Mouse (Mus musculus) olfactory bulb, adult 2 months (tissue): ENCODE measurements around the gene Zfp593. TPM values are rescaled to one million over a fixed set of nuclear protein-coding genes. Genes with fewer than 3 reads are reported as not detected.

Experiments used
- H3K27ac ChIP-seq: fragments of 200-500 bp; 2 replicates; pipeline ENCODE4 v1.5.1; 2012; ENCODE audit warnings: low read depth, low read length; ENCODE audit not compliant: insufficient read depth
- H3K4me1 ChIP-seq: fragments of 200-500 bp; 2 replicates; pipeline ENCODE4 v1.6.1; 2012; ENCODE audit warnings: low read length; ENCODE audit not compliant: control insufficient read depth, insufficient read depth
- H3K4me3 ChIP-seq: fragments of 200-500 bp; 2 replicates; pipeline ENCODE4 v1.5.1; 2012; ENCODE audit warnings: mild to moderate bottlenecking, low read depth, low read length, moderate library complexity; ENCODE audit not compliant: insufficient read depth
- CTCF ChIP-seq: fragments of 200-500 bp; IDR thresholded peaks from 2 replicates; pipeline ENCODE4 v1.5.1; 2012; ENCODE audit warnings: low read depth, mild to moderate bottlenecking, low read length, moderate library complexity; ENCODE audit not compliant: insufficient read depth
- POLR2A ChIP-seq: fragments of 200-500 bp; IDR thresholded peaks from 2 replicates; pipeline ENCODE4 v1.6.1; 2012; ENCODE audit warnings: mild to moderate bottlenecking, low read depth, low read length, moderate library complexity; ENCODE audit not compliant: insufficient read depth
- WGBS: fragments of 180-500 bp; shearing (Covaris S2); methylation state at CpG from one replicate; pipeline ENCODE4 v1.1.7; 2018; 5-methylcytosine and 5-hydroxymethylcytosine counted together
- polyA plus RNA-seq: library from polyadenylated mRNA; stranded (reverse); fragments of >200 nt; gene quantifications from 2 replicates; pipeline ENCODE4 v1.2.4, GENCODE M21; 2012; ENCODE audit warnings: low replicate concordance; ENCODE audit not compliant: missing spikeins, insufficient read depth, insufficient read length

Zfp593 gene
- polyA plus RNA-seq, 1 experiment = not detected

GRCm38 (mm10) chr4:134203340-134203896 lies 42.0 kb downstream of the Zfp593 start:
- no peak overlapping the region for H3K27ac ChIP-seq
- H3K4me1 ChIP-seq = no peaks in the 10 kb centered on the region
- TF ChIP-seq CTCF (no peak), POLR2A (no peak)
- no peak overlapping the region for H3K4me3 ChIP-seq
- 93% methylated on average over 17 of the region's 17 CpGs for WGBS

- Histone ChIP-seq H3K4me1 (no peaks in the 10 kb centered on the region), H3K27ac (no peak within 1 kb of the TSS), H3K4me3 (no peak within 1 kb of the TSS)
- TF ChIP-seq CTCF (no peak), POLR2A (no peak)
- WGBS = 93% methylated on average over 4 of the region's 4 CpGs
These were observed 42.5 kb downstream of the Zfp593 start, which contains the start of gene Gm7534 for GRCm38 (mm10) chr4:134202904-134203303. Gene Gm7534, minus strand, starts transcription at chr4:134203004.

GRCm38 (mm10) chr4:134199371-134199770 lies 46.0 kb downstream of the Zfp593 start:
- no peak for TF ChIP-seq CTCF
- TF ChIP-seq POLR2A = no peak
- H3K27ac ChIP-seq = no peak overlapping the region
- no peak overlapping the region for H3K4me3 ChIP-seq
- H3K4me1 ChIP-seq = no peaks in the 10 kb centered on the region
- whole genome bisulfite sequencing = 75% methylated on average over 2 of the region's 2 CpGs

Other genes with a start within 250 kb of the Zfp593 start
- 229 TPM in 1 of 2 replicates, not detected in the other for gene Dhdds, start 244.7 kb downstream of the Zfp593 start, polyA plus RNA-seq
- gene Lin28a, start 226.8 kb downstream of the Zfp593 start, polyA plus RNA-seq = not detected in 2 replicates
- gene Zfp683, start 191.8 kb downstream of the Zfp593 start, polyA plus RNA-seq = not detected in 2 replicates
- gene Crybg2, start 184.8 kb downstream of the Zfp593 start, polyA plus RNA-seq = not detected in 2 replicates
- not detected in 2 replicates for gene Cd52, start 150.5 kb downstream of the Zfp593 start, polyA plus RNA-seq
- not detected in 2 replicates for gene Ubxn11, start 143.0 kb downstream of the Zfp593 start, polyA plus RNA-seq
- 1,207 TPM in 1 of 2 replicates, not detected in the other for gene Sh3bgrl3, start 116.8 kb downstream of the Zfp593 start, polyA plus RNA-seq
- gene Cep85, start 58.5 kb downstream of the Zfp593 start, polyA plus RNA-seq = 428 TPM in 1 of 2 replicates, not detected in the other
- not detected in 2 replicates for gene Gm7534, start 42.6 kb downstream of the Zfp593 start, polyA plus RNA-seq
- gene Catsper4, start 18.2 kb downstream of the Zfp593 start, polyA plus RNA-seq = not detected in 2 replicates
- not detected in 2 replicates for gene Cnksr1, start 7.2 kb downstream of the Zfp593 start, polyA plus RNA-seq
- not detected in 2 replicates for gene E130218I03Rik, start 1.9 kb downstream of the Zfp593 start, polyA plus RNA-seq
- gene Gm30191, start 1.3 kb upstream of the Zfp593 start, polyA plus RNA-seq = not detected in 2 replicates
- gene Grrp1, start 8.5 kb upstream of the Zfp593 start, polyA plus RNA-seq = not detected in 2 replicates
- gene Pdik1l, start 42.3 kb upstream of the Zfp593 start, polyA plus RNA-seq = not detected in 2 replicates
- gene Trim63, start 69.5 kb upstream of the Zfp593 start, polyA plus RNA-seq = not detected in 2 replicates
- gene Slc30a2, start 97.6 kb upstream of the Zfp593 start, polyA plus RNA-seq = not detected in 2 replicates
- gene Extl1, start 138.3 kb upstream of the Zfp593 start, polyA plus RNA-seq = not detected in 2 replicates
- gene Pafah2, start 150.7 kb upstream of the Zfp593 start, polyA plus RNA-seq = not detected in 2 replicates
- 402 and 593 TPM in 2 replicates for gene Stmn1, start 222.7 kb upstream of the Zfp593 start, polyA plus RNA-seq